Mouse (Mus musculus) E14TG2a.4 (cell line): Measurements from ENCODE around the gene Itgb3.

Experiments used
- H3K27me3 ChIP-seq: 2 replicates; pipeline ENCODE4 v1.6.1; 2014; ENCODE audit warnings: low read length, control low read depth; ENCODE audit not compliant: insufficient read depth
- H3K36me3 ChIP-seq: 2 replicates; pipeline ENCODE4 v1.6.1; 2014; ENCODE audit warnings: low read length, control low read depth; ENCODE audit not compliant: insufficient read depth
- H3K4me1 ChIP-seq: replicated peaks from 2 replicates; pipeline ENCODE4 v1.6.1; 2014; ENCODE audit warnings: low read depth, low read length, control low read depth
- H3K4me3 ChIP-seq: replicated peaks from 2 replicates; pipeline ENCODE4 v1.5.1; 2014; ENCODE audit warnings: mild to moderate bottlenecking, low read length
- H3K9me3 ChIP-seq: 2 replicates; pipeline ENCODE4 v1.6.1; 2014; ENCODE audit warnings: low read length, control low read depth
- CTCF ChIP-seq: conservative IDR thresholded peaks from 2 replicates; pipeline ENCODE4 v1.5.1; 2014; ENCODE audit warnings: low read length
- NANOG ChIP-seq: IDR thresholded peaks from 2 replicates; pipeline ENCODE4 v1.6.1; 2014; ENCODE audit warnings: borderline replicate concordance, low read length, mixed read lengths
- POU5F1 ChIP-seq: IDR thresholded peaks from 2 replicates; pipeline ENCODE4 v1.6.1; 2014; ENCODE audit warnings: low read length, borderline replicate concordance

The Itgb3 gene

DNA sequence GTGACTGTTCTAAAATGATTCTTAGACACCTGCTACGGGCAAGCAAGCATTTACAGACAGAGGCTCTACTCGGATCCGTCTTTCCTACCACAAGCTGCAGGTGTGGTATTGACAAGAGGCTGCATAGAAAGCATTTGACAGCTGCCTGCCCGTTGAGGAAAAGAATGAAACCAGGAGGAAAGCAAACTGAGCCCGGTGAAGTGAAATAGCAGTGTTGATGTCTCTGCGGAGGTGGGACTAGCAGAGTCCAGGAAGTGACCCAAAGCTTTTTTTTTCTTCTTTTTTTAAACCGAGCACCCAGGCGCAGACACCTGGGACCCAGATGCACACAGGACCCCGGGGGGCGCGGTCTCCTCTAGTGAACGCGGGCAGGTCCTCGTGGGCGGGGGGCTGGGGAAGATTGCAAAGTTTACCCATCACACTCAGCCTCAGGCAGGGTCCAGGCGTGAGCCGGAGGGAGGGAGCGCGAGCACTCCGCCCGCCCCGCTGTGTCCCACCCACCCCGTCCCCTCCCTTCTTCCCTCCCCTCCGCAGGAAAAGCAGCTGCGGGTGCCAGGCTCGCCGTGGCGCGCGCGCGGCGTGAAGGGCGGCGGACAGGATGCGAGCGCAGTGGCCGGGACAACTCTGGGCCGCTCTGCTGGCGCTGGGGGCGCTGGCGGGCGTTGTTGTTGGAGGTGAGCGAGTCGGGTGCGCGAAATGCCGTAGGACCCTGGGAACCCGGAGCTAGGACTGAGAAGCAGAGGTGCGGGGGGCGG, at the start of gene Itgb3:
Itgb3 (plus strand) TSS at position 510 of the 755 bp plus-strand sequence.
- no peaks in the 10 kb centered on the region for H3K36me3 ChIP-seq
- peak within 1 kb of the TSS; percentile 85 for H3K4me3 ChIP-seq
- peaks cover 37% of the 10 kb centered on the region for H3K4me1 ChIP-seq
- H3K9me3 ChIP-seq, result no peaks in the 10 kb centered on the region
- peaks cover 68% of the 10 kb centered on the region for H3K27me3 ChIP-seq
- TF ChIP-seq NANOG (no peak), POU5F1 (no peak), CTCF (no peak)

DNA sequence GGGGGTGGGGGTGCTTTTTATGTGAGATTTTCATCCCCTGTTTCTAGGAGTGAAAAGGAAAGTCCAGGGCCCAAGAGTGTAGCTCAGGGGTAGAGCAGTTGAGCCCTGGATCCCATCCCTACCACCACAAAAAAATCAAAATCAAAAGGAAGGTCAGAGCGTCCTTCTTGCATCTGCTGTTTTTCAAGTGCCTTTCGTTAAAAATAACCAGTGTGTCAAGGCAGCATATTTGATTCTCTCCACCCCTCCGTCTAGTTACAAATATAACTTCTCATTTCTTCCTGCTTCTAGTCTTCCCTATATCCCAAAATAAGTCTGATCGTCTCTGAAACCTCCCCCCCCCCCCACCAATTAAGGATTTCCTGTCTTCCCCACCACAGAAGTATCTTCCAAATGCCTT, 49.7 kb upstream of the Itgb3 start:
- Histone ChIP-seq H3K27me3 (peaks cover 9% of the 10 kb centered on the region; the same call in 1 of the 2 replicates), H3K9me3 (no peaks in the 10 kb centered on the region), H3K4me3 (no peak overlapping the region), H3K36me3 (no peaks in the 10 kb centered on the region), H3K4me1 (peaks cover 13% of the 10 kb centered on the region)
- no peak for TF ChIP-seq CTCF
- TF ChIP-seq POU5F1, result no peak
- TF ChIP-seq NANOG, result no peak

DNA sequence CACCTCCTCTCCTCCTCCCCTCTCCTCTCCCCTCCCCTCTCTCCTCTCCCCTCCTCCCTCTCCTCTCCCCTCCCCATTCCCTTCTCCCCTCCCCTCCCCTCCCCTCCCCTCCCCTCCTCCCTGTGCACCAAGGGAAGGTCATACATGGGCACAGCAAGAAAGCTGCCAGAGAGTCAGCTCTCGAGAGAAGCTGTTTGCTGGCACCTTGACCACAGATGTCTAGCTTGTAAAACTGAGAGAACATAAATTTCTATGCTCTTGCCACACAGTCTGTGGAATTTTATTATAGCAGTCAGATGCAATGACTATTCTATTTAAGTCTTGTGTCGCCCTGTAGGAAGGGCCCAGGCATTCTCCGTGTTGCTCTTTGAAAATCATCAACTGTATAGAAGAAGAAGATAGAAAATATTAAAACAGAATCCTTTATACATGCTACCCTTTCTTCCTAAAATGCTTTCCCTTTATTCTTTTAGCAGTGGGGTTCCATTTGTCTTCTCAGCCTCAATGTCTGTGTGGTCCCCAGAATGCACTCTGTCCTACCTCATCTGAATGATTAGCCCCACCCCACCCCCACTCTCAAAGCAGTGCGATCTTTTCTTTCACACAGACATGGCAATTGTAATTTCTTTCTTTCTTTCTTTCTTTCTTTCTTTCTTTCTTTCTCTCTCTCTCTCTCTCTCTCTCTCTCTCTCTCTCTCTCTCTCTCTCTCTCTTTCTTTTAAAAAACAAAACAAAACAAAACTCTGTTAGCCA, 49.0 kb upstream of the Itgb3 start:
- no peaks in the 10 kb centered on the region for H3K9me3 ChIP-seq
- H3K4me3 ChIP-seq, result no peak overlapping the region
- H3K27me3 ChIP-seq, result peaks cover 9% of the 10 kb centered on the region; the same call in 1 of the 2 replicates
- H3K4me1 ChIP-seq, result peaks cover 13% of the 10 kb centered on the region
- no peak for TF ChIP-seq POU5F1
- no peak for TF ChIP-seq CTCF
- TF ChIP-seq NANOG, result no peak
- no peaks in the 10 kb centered on the region for H3K36me3 ChIP-seq

DNA sequence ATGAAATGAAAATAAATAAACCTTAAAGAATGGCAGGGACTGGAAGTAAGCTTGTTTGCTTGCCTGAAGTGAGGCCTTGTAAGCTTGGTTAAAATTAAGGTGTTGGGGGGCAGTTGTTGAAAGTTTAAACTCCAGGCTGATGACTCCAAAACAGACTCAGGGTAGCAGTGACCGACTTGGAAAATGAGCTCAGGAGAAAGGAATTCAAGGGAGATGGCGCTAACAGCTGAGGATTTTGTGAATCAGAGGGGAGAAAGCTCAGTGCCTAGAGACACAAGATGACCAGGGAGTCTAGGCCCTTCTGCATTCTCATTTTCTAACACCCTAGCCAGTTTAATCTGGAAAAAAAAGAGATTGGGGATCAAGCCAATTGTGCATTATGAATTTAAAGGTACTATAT, 46.8 kb upstream of the Itgb3 start:
- peaks cover 9% of the 10 kb centered on the region for H3K4me1 ChIP-seq
- no peaks in the 10 kb centered on the region for H3K36me3 ChIP-seq
- no peaks in the 10 kb centered on the region for H3K9me3 ChIP-seq
- H3K4me3 ChIP-seq, result no peak overlapping the region
- H3K27me3 ChIP-seq, result peaks cover 9% of the 10 kb centered on the region; the same call in 1 of the 2 replicates
- TF ChIP-seq CTCF (no peak), POU5F1 (no peak), NANOG (no peak)

DNA sequence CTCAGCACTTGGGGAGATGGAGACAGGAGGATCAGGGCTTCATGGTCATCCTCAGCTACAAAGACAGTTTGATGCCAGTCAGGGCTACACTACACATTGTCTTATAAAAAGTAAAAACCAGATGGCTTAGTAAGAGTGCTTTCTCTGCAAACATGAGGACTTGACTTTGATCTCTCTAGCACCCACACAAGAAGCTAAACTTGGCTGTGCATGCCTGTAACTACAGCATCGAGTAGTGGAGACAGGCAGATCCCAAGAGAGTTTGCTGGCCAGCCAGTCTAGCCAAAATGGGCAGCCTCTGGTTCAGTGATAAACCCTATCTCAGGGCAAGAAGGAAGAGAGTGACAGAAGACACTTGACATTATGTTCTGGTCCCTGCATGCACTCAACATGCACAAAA, 44.3 kb upstream of the Itgb3 start:
- peaks cover 8% of the 10 kb centered on the region for H3K4me1 ChIP-seq
- peaks cover 15% of the 10 kb centered on the region for H3K27me3 ChIP-seq
- TF ChIP-seq POU5F1, result no peak
- no peak for TF ChIP-seq NANOG
- TF ChIP-seq CTCF, result no peak
- H3K9me3 ChIP-seq, result no peaks in the 10 kb centered on the region
- no peaks in the 10 kb centered on the region for H3K36me3 ChIP-seq
- H3K4me3 ChIP-seq, result no peak overlapping the region

DNA sequence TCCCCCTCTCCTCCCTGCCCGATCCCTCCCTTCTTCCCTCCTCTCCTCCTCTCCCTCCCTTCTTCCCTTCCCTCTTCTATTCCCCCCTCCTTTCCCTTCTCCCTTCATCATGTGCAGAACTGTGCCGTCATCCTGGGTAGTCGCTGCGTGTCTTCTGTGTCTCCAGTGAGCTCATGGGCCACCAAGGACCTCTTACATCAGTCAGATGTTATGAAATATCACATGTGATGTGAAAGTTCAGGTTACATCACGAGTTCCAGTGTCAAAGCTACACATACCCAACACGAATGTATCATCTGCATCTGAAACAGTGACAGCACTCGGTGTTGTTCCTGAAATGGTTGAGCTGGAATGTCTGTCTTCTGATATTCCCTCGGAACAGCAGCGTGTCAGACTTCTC, 42.6 kb upstream of the Itgb3 start:
- H3K4me3 ChIP-seq, result no peak overlapping the region
- peaks cover 7% of the 10 kb centered on the region for H3K9me3 ChIP-seq
- 0 out of 2 replicates have a peak, but pooled peaks cover 3% of the 10 kb centered on the region for H3K4me1 ChIP-seq
- peaks cover 18% of the 10 kb centered on the region for H3K27me3 ChIP-seq
- no peaks in the 10 kb centered on the region for H3K36me3 ChIP-seq
- no peak for TF ChIP-seq POU5F1
- TF ChIP-seq NANOG, result no peak
- TF ChIP-seq CTCF, result no peak

DNA sequence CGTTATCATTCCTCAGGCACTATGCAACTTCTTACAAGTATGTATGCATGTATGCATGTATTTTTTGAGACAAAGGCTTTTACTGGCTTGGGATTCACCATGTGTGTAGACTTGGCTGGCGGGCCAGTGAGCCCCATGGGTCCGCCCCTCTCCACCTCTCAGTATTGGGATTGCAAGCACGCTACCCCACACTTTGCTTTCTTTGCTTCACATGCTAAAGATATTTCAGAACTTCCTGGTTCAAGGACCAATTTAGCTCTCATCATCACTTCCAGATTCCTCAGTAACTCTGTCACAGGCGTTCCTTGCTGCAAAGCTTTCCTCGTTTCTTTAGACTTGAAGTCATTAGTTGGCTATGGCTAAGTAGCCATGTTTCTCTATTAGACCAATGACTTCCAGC, 41.7 kb upstream of the Itgb3 start:
- Histone ChIP-seq H3K9me3 (peaks cover 7% of the 10 kb centered on the region), H3K4me1 (0 out of 2 replicates have a peak, but pooled peaks cover 3% of the 10 kb centered on the region), H3K27me3 (peaks cover 16% of the 10 kb centered on the region), H3K4me3 (no peak overlapping the region), H3K36me3 (no peaks in the 10 kb centered on the region)
- TF ChIP-seq POU5F1 (no peak), NANOG (no peak), CTCF (no peak)

DNA sequence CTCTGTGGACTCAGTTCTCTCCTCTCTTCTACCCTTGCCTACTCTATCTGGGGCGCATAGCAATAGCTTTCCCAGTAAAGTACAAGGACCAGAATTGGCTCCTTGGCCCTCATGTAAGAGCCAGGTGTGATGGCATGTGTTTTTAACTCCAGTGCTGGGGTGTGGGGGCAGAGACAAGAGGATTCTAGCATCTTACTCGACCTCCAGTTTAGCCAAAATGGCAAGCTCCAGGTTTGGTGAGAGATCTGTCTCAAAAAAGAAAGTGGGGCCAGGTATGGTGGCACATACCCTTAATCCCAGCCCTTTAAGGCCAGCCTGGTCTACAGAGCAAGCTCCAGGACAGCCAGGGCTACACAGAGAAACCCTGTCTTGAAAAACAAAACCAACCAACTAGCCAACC, 41.0 kb upstream of the Itgb3 start:
- TF ChIP-seq POU5F1 (no peak), CTCF (no peak), NANOG (no peak)
- Histone ChIP-seq H3K36me3 (no peaks in the 10 kb centered on the region), H3K27me3 (peaks cover 19% of the 10 kb centered on the region), H3K4me3 (no peak overlapping the region), H3K9me3 (peaks cover 7% of the 10 kb centered on the region), H3K4me1 (peaks cover 4% of the 10 kb centered on the region; the same call in 1 of the 2 replicates)
